ENCODE assay signal across 9 mouse cellular contexts in genomic region chr14:25405191-25405590, GRCm38 (mm10). TPM values are rescaled to one million over a fixed set of nuclear protein-coding genes. Genes with fewer than 3 reads are reported as not detected.
A peak's percentile ranks its signal among the peaks of the same experiment; 100 is the strongest.
DNase-seq lines count a peak whose midpoint lies in the region; ATAC-seq and TF ChIP-seq lines count a peak whose summit lies in the region.
"Had no signal": no experiment of that assay in that cellular context is flagged by ENCODE, and none has a peak within 500 bp of the region (broad histone marks: within the 10 kb centered on the region; RNA-seq: fewer than 3 reads in every experiment).

No protein-coding gene starts in this region.

- peak; percentile 48 to 67 for DNase-seq in kidney, postnatal 25 days
- DNase-seq in kidney, adult 11 months, result no peak
- DNase-seq in NIH3T3 (ENCODE audit: low read depth), result peak; percentile 32
- DNase-seq in hindbrain, postnatal 0 days (ENCODE audit: low spot score), result no peak

- 55% methylated on average over 4 of the region's 4 CpGs for WGBS in embryonic facial prominence, embryonic 15.5 days
- 52% methylated on average over 4 of the region's 4 CpGs for WGBS in intestine, embryonic 16.5 days
- 57% methylated on average over 4 of the region's 4 CpGs for WGBS in hindbrain, postnatal 0 days
- 57% methylated on average over 4 of the region's 4 CpGs for WGBS in forebrain, embryonic 16.5 days

- H3K36me3 ChIP-seq in embryonic facial prominence, embryonic 15.5 days, result no peaks in the 10 kb centered on the region
- H3K36me3 ChIP-seq in intestine, embryonic 16.5 days (ENCODE audit: control insufficient read depth, insufficient read depth, low read length), result no peaks in the 10 kb centered on the region
- H3K36me3 ChIP-seq in hindbrain, postnatal 0 days (ENCODE audit: insufficient read depth, low read length), result no peaks in the 10 kb centered on the region
- H3K36me3 ChIP-seq in forebrain, embryonic 16.5 days (ENCODE audit: control insufficient read depth, insufficient read depth), result no peaks in the 10 kb centered on the region
- H3K36me3 ChIP-seq: neural tube, embryonic 13.5 days had no signal

- H3K4me1 ChIP-seq in embryonic facial prominence, embryonic 15.5 days, result no peaks in the 10 kb centered on the region; the same call in 1 of the 2 replicates
- peaks cover 9% of the 10 kb centered on the region; the same call in 1 of the 2 replicates for H3K4me1 ChIP-seq in intestine, embryonic 16.5 days (ENCODE audit: control insufficient read depth, insufficient read depth, low read length)
- H3K4me1 ChIP-seq in hindbrain, postnatal 0 days (ENCODE audit: insufficient read depth, low read length), result no peaks in the 10 kb centered on the region
- H3K4me1 ChIP-seq in forebrain, embryonic 16.5 days (replicated peaks; ENCODE audit: control insufficient read depth, insufficient read depth, low read length), result peaks cover 3% of the 10 kb centered on the region; the same call in 1 of the 2 replicates

- no peaks in the 10 kb centered on the region for H3K27me3 ChIP-seq in embryonic facial prominence, embryonic 15.5 days
- no peaks in the 10 kb centered on the region for H3K27me3 ChIP-seq in intestine, embryonic 16.5 days (replicated peaks; ENCODE audit: control insufficient read depth, insufficient read depth, low read length)
- H3K27me3 ChIP-seq in hindbrain, postnatal 0 days (ENCODE audit: insufficient read depth, low read length), result no peaks in the 10 kb centered on the region
- H3K27me3 ChIP-seq in forebrain, embryonic 16.5 days (replicated peaks; ENCODE audit: control insufficient read depth, insufficient read depth, low read length), result no peaks in the 10 kb centered on the region
- H3K27me3 ChIP-seq: neural tube, embryonic 13.5 days had no signal

- ATAC-seq in embryonic facial prominence, embryonic 15.5 days (ENCODE audit: insufficient number of reproducible peaks, low FRiP score, low TSS enrichment, low read depth), result 0 out of 2 replicates have a peak, but pooled peaks have one; percentile 31
- peak; percentile 58 for ATAC-seq in intestine, embryonic 16.5 days
- ATAC-seq in hindbrain, postnatal 0 days, result no peak
- no peak for ATAC-seq in frontal cortex, adult (ENCODE audit: low TSS enrichment)
- no peak for ATAC-seq in forebrain, embryonic 16.5 days

- no peak overlapping the region for H3K4me2 ChIP-seq in embryonic facial prominence, embryonic 15.5 days (replicated peaks)
- no peak overlapping the region for H3K4me2 ChIP-seq in intestine, embryonic 16.5 days (ENCODE audit: low read depth, low read length)
- H3K4me2 ChIP-seq in hindbrain, postnatal 0 days (ENCODE audit: low read depth, low read length), result no peak overlapping the region
- no peak overlapping the region for H3K4me2 ChIP-seq in forebrain, embryonic 16.5 days (ENCODE audit: low read length)
- H3K4me2 ChIP-seq: neural tube, embryonic 13.5 days had no signal

- no peak for TF ChIP-seq CTCF in hindbrain, postnatal 0 days (IDR thresholded peaks at IDR 0.05; ENCODE audit: low read depth)

- no peak overlapping the region for H3K9ac ChIP-seq in embryonic facial prominence, embryonic 15.5 days
- no peak overlapping the region for H3K9ac ChIP-seq in intestine, embryonic 16.5 days (ENCODE audit: low read depth, low read length)
- H3K9ac ChIP-seq in hindbrain, postnatal 0 days (replicated peaks; ENCODE audit: low read length), result no peak overlapping the region
- no peak overlapping the region for H3K9ac ChIP-seq in forebrain, embryonic 16.5 days (replicated peaks; ENCODE audit: low read depth, low read length)
- H3K9ac ChIP-seq: neural tube, embryonic 13.5 days had no signal

- no peak overlapping the region for H3K27ac ChIP-seq in embryonic facial prominence, embryonic 15.5 days (replicated peaks)
- H3K27ac ChIP-seq in intestine, embryonic 16.5 days (ENCODE audit: low read length), result no peak overlapping the region
- H3K27ac ChIP-seq in hindbrain, postnatal 0 days, result no peak overlapping the region
- H3K27ac ChIP-seq in forebrain, embryonic 16.5 days (ENCODE audit: low read length), result no peak overlapping the region
- H3K27ac ChIP-seq: neural tube, embryonic 13.5 days had no signal

- no peak overlapping the region for H3K4me3 ChIP-seq in embryonic facial prominence, embryonic 15.5 days (replicated peaks)
- H3K4me3 ChIP-seq in intestine, embryonic 16.5 days (ENCODE audit: low read length), result no peak overlapping the region
- H3K4me3 ChIP-seq in hindbrain, postnatal 0 days (ENCODE audit: low read length), result no peak overlapping the region
- H3K4me3 ChIP-seq in forebrain, embryonic 16.5 days (replicated peaks; ENCODE audit: low read length), result no peak overlapping the region
- H3K4me3 ChIP-seq: neural tube, embryonic 13.5 days had no signal

- H3K9me3 ChIP-seq in embryonic facial prominence, embryonic 15.5 days (replicated peaks), result no peaks in the 10 kb centered on the region
- no peaks in the 10 kb centered on the region for H3K9me3 ChIP-seq in intestine, embryonic 16.5 days (ENCODE audit: control insufficient read depth, low read length)
- H3K9me3 ChIP-seq in hindbrain, postnatal 0 days (ENCODE audit: low read length), result no peaks in the 10 kb centered on the region
- no peaks in the 10 kb centered on the region for H3K9me3 ChIP-seq in forebrain, embryonic 16.5 days (ENCODE audit: control insufficient read depth, low read length)
- H3K9me3 ChIP-seq: neural tube, embryonic 13.5 days had no signal

RNA-seq across cellular contexts. Expression of gene Zmiz1, which starts 53.8 kb away (rescaled TPM):
- polyA plus RNA-seq in embryonic facial prominence, embryonic 15.5 days (2015; fragmentation: Nextera tagmentation; extraction: Ambion mirVana), result 38.7 and 40.1 TPM in 2 replicates
- 21.2 and 22.3 TPM in 2 replicates for polyA plus RNA-seq in intestine, embryonic 16.5 days (2015; fragmentation: Nextera tagmentation; extraction: Ambion mirVana)
- 129 and 135 TPM in 2 replicates for total RNA-seq in hindbrain, postnatal 0 days (2014; rRNA removed)
- polyA plus RNA-seq in hindbrain, postnatal 0 days (2015; fragmentation: Nextera tagmentation; extraction: Ambion mirVana), result 41.9 and 50.6 TPM in 2 replicates
- polyA plus RNA-seq in forebrain, embryonic 16.5 days (2015; fragmentation: Nextera tagmentation; extraction: Ambion mirVana), result 52.6 and 56.6 TPM in 2 replicates

Comparison
In these comparisons a context has a peak if more than half of its experiments do, and no peak if none do; other contexts are left out.
1. DNase-seq: peak in kidney, postnatal 25 days (2 of 2) and NIH3T3 (single experiment); none in kidney, adult 11 months (single experiment) and hindbrain, postnatal 0 days (single experiment).
2. ATAC-seq: peak in embryonic facial prominence, embryonic 15.5 days (single experiment) and intestine, embryonic 16.5 days (single experiment); none in hindbrain, postnatal 0 days (single experiment), frontal cortex, adult (single experiment) and forebrain, embryonic 16.5 days (single experiment).